Mouse (Mus musculus): ENCODE results near the gene Arhgap10. TPM values are rescaled to one million over a fixed set of nuclear protein-coding genes. Genes with fewer than 3 reads are reported as not detected.

Gene Arhgap10
- total and polyA plus RNA-seq, 3 experiments = 22.5 to 58.2 (median 51.4) TPM

GRCm38 (mm10) chr8:77416738-77417137 lies 101.0 kb downstream of the Arhgap10 start:
- Histone ChIP-seq H3K79me2 (replicated peaks; ENCODE audit: control insufficient read depth, insufficient read depth, low read length) (no peaks in the 10 kb centered on the region), H3K4me3 (no peak overlapping the region), H3K27ac (no peak overlapping the region), H3K9ac (ENCODE audit: low read depth, low read length) (no peak overlapping the region), H3K4me1 (ENCODE audit: control insufficient read depth, insufficient read depth, low read length) (no peaks in the 10 kb centered on the region), H3K27me3 (ENCODE audit: control insufficient read depth, insufficient read depth, low read length) (no peaks in the 10 kb centered on the region), H3K36me3 (ENCODE audit: control insufficient read depth, insufficient read depth, low read length) (no peaks in the 10 kb centered on the region)
- WGBS = 30% methylated on average over 5 of the region's 5 CpGs
- no peak for DNase-seq
- TF ChIP-seq EP300 (IDR thresholded peaks at IDR 0.05; ENCODE audit: insufficient read depth, low read depth, low read length) (no peak), CTCF (IDR thresholded peaks at IDR 0.05) (no peak)
- intact Hi-C loops (cut with DNase I) = loop anchor here (10.0 kb wide), 2 partner anchors 198 to 588 kb away; partner anchors contain the start of gene Tmem184c

- Histone ChIP-seq H3K4me3 (no peak overlapping the region), H3K9ac (ENCODE audit: low read depth, low read length) (no peak overlapping the region), H3K27ac (no peak overlapping the region), H3K36me3 (ENCODE audit: control insufficient read depth, insufficient read depth, low read length) (no peaks in the 10 kb centered on the region), H3K27me3 (ENCODE audit: control insufficient read depth, insufficient read depth, low read length) (no peaks in the 10 kb centered on the region), H3K79me2 (replicated peaks; ENCODE audit: control insufficient read depth, insufficient read depth, low read length) (no peaks in the 10 kb centered on the region), H3K4me1 (ENCODE audit: control insufficient read depth, insufficient read depth, low read length) (no peaks in the 10 kb centered on the region)
- 87% methylated on average over 4 of the region's 5 CpGs for WGBS
- intact Hi-C loops (cut with DNase I) = loop anchor here (10.0 kb wide), 2 partner anchors 199 to 589 kb away; partner anchors contain the start of gene Tmem184c
- TF ChIP-seq EP300 (IDR thresholded peaks at IDR 0.05; ENCODE audit: insufficient read depth, low read depth, low read length) (no peak), CTCF (IDR thresholded peaks at IDR 0.05) (no peak), POLR2A (IDR thresholded peaks at IDR 0.05; ENCODE audit: insufficient read depth, low read depth, low read length) (no peak)
- DNase-seq = no peak
Measured at GRCm38 (mm10) chr8:77416034-77416433, 101.7 kb downstream of the Arhgap10 start.

GRCm38 (mm10) chr8:77411262-77411661 lies 106.5 kb downstream of the Arhgap10 start:
- H3K4me3 ChIP-seq = no peak overlapping the region
- TF ChIP-seq CTCF (IDR thresholded peaks at IDR 0.05) (no peak), POLR2A (IDR thresholded peaks at IDR 0.05; ENCODE audit: insufficient read depth, low read depth, low read length) (no peak), EP300 (IDR thresholded peaks at IDR 0.05; ENCODE audit: insufficient read depth, low read depth, low read length) (no peak)
- H3K4me1 ChIP-seq (ENCODE audit: control insufficient read depth, insufficient read depth, low read length) = no peaks in the 10 kb centered on the region; the same call in none of the 2 replicates
- peaks cover 6% of the 10 kb centered on the region; the same call in 1 of the 2 replicates for H3K36me3 ChIP-seq (ENCODE audit: control insufficient read depth, insufficient read depth, low read length)
- no peaks in the 10 kb centered on the region for H3K27me3 ChIP-seq (ENCODE audit: control insufficient read depth, insufficient read depth, low read length)
- 98% methylated on average over 15 of the region's 15 CpGs for WGBS
- H3K9ac ChIP-seq (ENCODE audit: low read depth, low read length) = no peak overlapping the region
- no peak overlapping the region for H3K27ac ChIP-seq
- intact Hi-C loops (cut with DNase I) = loop anchor here (10.0 kb wide), 2 partner anchors 204 to 594 kb away; partner anchors contain the start of gene Tmem184c
- DNase-seq = no peak
- no peaks in the 10 kb centered on the region for H3K79me2 ChIP-seq (replicated peaks; ENCODE audit: control insufficient read depth, insufficient read depth, low read length)

GRCm38 (mm10) chr8:77410394-77410793 lies 107.4 kb downstream of the Arhgap10 start:
- no peak overlapping the region; the same call in 1 of the 2 replicates for H3K27ac ChIP-seq
- 75% methylated on average over 9 of the region's 9 CpGs for WGBS
- DNase-seq = no peak
- no peak for TF ChIP-seq CTCF (IDR thresholded peaks at IDR 0.05)
- TF ChIP-seq EP300 (IDR thresholded peaks at IDR 0.05; ENCODE audit: insufficient read depth, low read depth, low read length) = 0 out of 2 replicates have a peak, but pooled peaks have one; percentile 52
- no peaks in the 10 kb centered on the region for H3K27me3 ChIP-seq (ENCODE audit: control insufficient read depth, insufficient read depth, low read length)
- H3K4me1 ChIP-seq (ENCODE audit: control insufficient read depth, insufficient read depth, low read length) = no peaks in the 10 kb centered on the region; the same call in none of the 2 replicates
- no peak overlapping the region for H3K9ac ChIP-seq (ENCODE audit: low read depth, low read length)
- H3K36me3 ChIP-seq (ENCODE audit: control insufficient read depth, insufficient read depth, low read length) = peaks cover 6% of the 10 kb centered on the region; the same call in 1 of the 2 replicates
- intact Hi-C loops (cut with DNase I) = loop anchor here (10.0 kb wide), 2 partner anchors 204 to 594 kb away; partner anchors contain the start of gene Tmem184c
- no peaks in the 10 kb centered on the region for H3K79me2 ChIP-seq (replicated peaks; ENCODE audit: control insufficient read depth, insufficient read depth, low read length)
- no peak overlapping the region for H3K4me3 ChIP-seq

GRCm38 (mm10) chr8:77408527-77409215 lies 109.1 kb downstream of the Arhgap10 start:
- intact Hi-C loops (cut with DNase I) = no loop called here
- DNase-seq = no peak
- H3K27ac ChIP-seq = peak overlapping the region; percentile 50

GRCm38 (mm10) chr8:77406846-77407245 lies 110.9 kb downstream of the Arhgap10 start:
- no peaks in the 10 kb centered on the region for H3K79me2 ChIP-seq (replicated peaks; ENCODE audit: control insufficient read depth, insufficient read depth, low read length)
- H3K4me3 ChIP-seq = no peak overlapping the region
- TF ChIP-seq EP300 (IDR thresholded peaks at IDR 0.05; ENCODE audit: insufficient read depth, low read depth, low read length) (no peak), CTCF (IDR thresholded peaks at IDR 0.05) (no peak), POLR2A (IDR thresholded peaks at IDR 0.05; ENCODE audit: insufficient read depth, low read depth, low read length) (no peak)
- no peaks in the 10 kb centered on the region; the same call in none of the 2 replicates for H3K4me1 ChIP-seq (ENCODE audit: control insufficient read depth, insufficient read depth, low read length)
- 90% methylated on average over 13 of the region's 13 CpGs for WGBS
- no peak overlapping the region for H3K27ac ChIP-seq
- no peaks in the 10 kb centered on the region for H3K27me3 ChIP-seq (ENCODE audit: control insufficient read depth, insufficient read depth, low read length)
- DNase-seq = no peak
- no peak overlapping the region for H3K9ac ChIP-seq (ENCODE audit: low read depth, low read length)
- intact Hi-C loops (cut with DNase I) = no loop called here
- H3K36me3 ChIP-seq (ENCODE audit: control insufficient read depth, insufficient read depth, low read length) = peaks cover 6% of the 10 kb centered on the region; the same call in 1 of the 2 replicates

More at GRCm38 (mm10) chr8:77408527-77409215, 109.1 kb downstream of the Arhgap10 start:
- Histone ChIP-seq H3K4me1 (ENCODE audit: control insufficient read depth, insufficient read depth, low read length) (no peaks in the 10 kb centered on the region; the same call in none of the 2 replicates), H3K9ac (ENCODE audit: low read depth, low read length) (peak overlapping the region; percentile 11; the same call in 1 of the 2 replicates), H3K79me2 (replicated peaks; ENCODE audit: control insufficient read depth, insufficient read depth, low read length) (no peaks in the 10 kb centered on the region), H3K27me3 (ENCODE audit: control insufficient read depth, insufficient read depth, low read length) (no peaks in the 10 kb centered on the region), H3K36me3 (ENCODE audit: control insufficient read depth, insufficient read depth, low read length) (peaks cover 6% of the 10 kb centered on the region; the same call in 1 of the 2 replicates), H3K4me3 (no peak overlapping the region)
- 68% methylated on average over 19 of the region's 19 CpGs for WGBS
- TF ChIP-seq EP300 (IDR thresholded peaks at IDR 0.05; ENCODE audit: insufficient read depth, low read depth, low read length) (no peak), POLR2A (IDR thresholded peaks at IDR 0.05; ENCODE audit: insufficient read depth, low read depth, low read length) (no peak), CTCF (IDR thresholded peaks at IDR 0.05) (no peak)
